Mouse (Mus musculus): ENCODE results near the gene Snap25. TPM values are rescaled to one million over a fixed set of nuclear protein-coding genes. Genes with fewer than 3 reads are reported as not detected.
A peak's percentile ranks its signal among the peaks of the same experiment; 100 is the strongest.

The Snap25 gene
- total and polyA plus RNA-seq, 3 experiments: 0.64 to 0.98 TPM; not detected in 1

- no peaks in the 10 kb centered on the region for H3K36me3 ChIP-seq (ENCODE audit: control insufficient read depth, insufficient read depth, low read length)
- no peak overlapping the region for H3K4me3 ChIP-seq
- no peak for DNase-seq
- 73% methylated on average over 2 of the region's 2 CpGs for WGBS
- no peaks in the 10 kb centered on the region for H3K4me1 ChIP-seq (ENCODE audit: control insufficient read depth, insufficient read depth, low read length)
- intact Hi-C loops (cut with DNase I): no loop called here
- no peak overlapping the region for H3K27ac ChIP-seq
- no peak overlapping the region for H3K9ac ChIP-seq (ENCODE audit: low read depth, low read length)
- no peaks in the 10 kb centered on the region for H3K79me2 ChIP-seq (replicated peaks; ENCODE audit: control insufficient read depth, insufficient read depth, low read length)
- no peaks in the 10 kb centered on the region for H3K27me3 ChIP-seq (ENCODE audit: control insufficient read depth, insufficient read depth, low read length)
- TF ChIP-seq POLR2A (IDR thresholded peaks at IDR 0.05; ENCODE audit: insufficient read depth, low read depth, low read length): no peak
- TF ChIP-seq EP300 (IDR thresholded peaks at IDR 0.05; ENCODE audit: insufficient read depth, low read depth, low read length): no peak
- no peak for TF ChIP-seq CTCF (IDR thresholded peaks at IDR 0.05)
Observed at GRCm38 (mm10) chr2:136744683-136745326, 31.6 kb downstream of the Snap25 start.

- 65% methylated on average over 7 of the region's 7 CpGs for WGBS
- no peaks in the 10 kb centered on the region for H3K36me3 ChIP-seq (ENCODE audit: control insufficient read depth, insufficient read depth, low read length)
- no peaks in the 10 kb centered on the region for H3K27me3 ChIP-seq (ENCODE audit: control insufficient read depth, insufficient read depth, low read length)
- no peak overlapping the region for H3K27ac ChIP-seq
- no peak for TF ChIP-seq POLR2A (IDR thresholded peaks at IDR 0.05; ENCODE audit: insufficient read depth, low read depth, low read length)
- TF ChIP-seq CTCF (IDR thresholded peaks at IDR 0.05): no peak
- no peak for TF ChIP-seq EP300 (IDR thresholded peaks at IDR 0.05; ENCODE audit: insufficient read depth, low read depth, low read length)
- intact Hi-C loops (cut with DNase I): no loop called here
- no peaks in the 10 kb centered on the region for H3K79me2 ChIP-seq (replicated peaks; ENCODE audit: control insufficient read depth, insufficient read depth, low read length)
- no peaks in the 10 kb centered on the region for H3K4me1 ChIP-seq (ENCODE audit: control insufficient read depth, insufficient read depth, low read length)
- no peak for DNase-seq
- no peak overlapping the region for H3K4me3 ChIP-seq
- H3K9ac ChIP-seq (ENCODE audit: low read depth, low read length): no peak overlapping the region
Observed at GRCm38 (mm10) chr2:136745327-136745994, 32.2 kb downstream of the Snap25 start.

- Histone ChIP-seq H3K4me3 (no peak overlapping the region), H3K4me1 (ENCODE audit: control insufficient read depth, insufficient read depth, low read length) (no peaks in the 10 kb centered on the region), H3K27me3 (ENCODE audit: control insufficient read depth, insufficient read depth, low read length) (no peaks in the 10 kb centered on the region), H3K27ac (no peak overlapping the region), H3K9ac (ENCODE audit: low read depth, low read length) (no peak overlapping the region), H3K36me3 (ENCODE audit: control insufficient read depth, insufficient read depth, low read length) (no peaks in the 10 kb centered on the region), H3K79me2 (replicated peaks; ENCODE audit: control insufficient read depth, insufficient read depth, low read length) (no peaks in the 10 kb centered on the region)
- peak in 1 of 2 experiments; percentile 5 for DNase-seq
- 25% methylated on average over 3 of the region's 3 CpGs for WGBS
- no peak for TF ChIP-seq EP300 (IDR thresholded peaks at IDR 0.05; ENCODE audit: insufficient read depth, low read depth, low read length)
- no peak for TF ChIP-seq CTCF (IDR thresholded peaks at IDR 0.05)
- no peak for TF ChIP-seq POLR2A (IDR thresholded peaks at IDR 0.05; ENCODE audit: insufficient read depth, low read depth, low read length)
- intact Hi-C loops (cut with DNase I): no loop called here
Observed at GRCm38 (mm10) chr2:136753682-136754081, 40.4 kb downstream of the Snap25 start.

DNA sequence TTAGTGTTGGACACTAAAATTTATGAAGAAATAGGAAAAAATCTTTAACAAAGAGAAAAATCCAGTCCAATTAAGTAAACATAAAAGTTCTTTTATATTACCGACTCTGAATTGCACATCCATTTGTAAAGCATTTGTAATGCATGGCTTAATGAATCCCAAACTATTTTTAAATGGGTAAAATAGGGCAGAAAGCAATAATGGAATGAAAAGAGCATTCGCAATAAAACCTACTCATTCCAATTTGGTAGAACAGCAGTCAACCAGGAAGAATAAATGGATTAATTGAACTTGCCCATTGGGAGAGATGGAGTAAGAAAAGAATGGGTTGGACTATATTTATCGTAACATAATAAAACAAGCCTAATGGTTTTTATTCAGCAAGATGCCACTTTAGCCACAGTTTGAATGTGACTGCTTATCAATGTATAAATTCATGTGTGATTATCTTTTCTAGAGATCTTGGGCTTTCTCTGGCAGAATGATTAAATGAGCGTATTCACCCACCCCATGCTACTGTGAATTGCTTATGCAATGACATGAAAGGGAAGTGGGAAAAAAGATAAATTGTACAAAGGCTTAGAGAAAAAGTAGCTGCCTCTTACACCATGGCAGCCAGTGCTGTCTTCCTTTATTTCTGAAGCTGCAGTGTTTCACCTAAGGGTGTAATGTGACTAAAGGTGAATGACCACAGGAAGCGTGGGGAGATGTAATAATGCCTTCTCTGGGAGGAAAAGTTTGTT is 45.7 kb downstream of the Snap25 start:
- WGBS: 85% methylated on average over 5 of the region's 5 CpGs
- H3K27me3 ChIP-seq (ENCODE audit: control insufficient read depth, insufficient read depth, low read length): no peaks in the 10 kb centered on the region
- no peak overlapping the region for H3K4me3 ChIP-seq
- H3K9ac ChIP-seq (ENCODE audit: low read depth, low read length): no peak overlapping the region
- H3K36me3 ChIP-seq (ENCODE audit: control insufficient read depth, insufficient read depth, low read length): no peaks in the 10 kb centered on the region
- no peak overlapping the region for H3K27ac ChIP-seq
- intact Hi-C loops (cut with DNase I): no loop called here
- no peaks in the 10 kb centered on the region for H3K79me2 ChIP-seq (replicated peaks; ENCODE audit: control insufficient read depth, insufficient read depth, low read length)
- TF ChIP-seq EP300 (IDR thresholded peaks at IDR 0.05; ENCODE audit: insufficient read depth, low read depth, low read length) (no peak), CTCF (IDR thresholded peaks at IDR 0.05) (no peak), POLR2A (IDR thresholded peaks at IDR 0.05; ENCODE audit: insufficient read depth, low read depth, low read length) (no peak)
- H3K4me1 ChIP-seq (ENCODE audit: control insufficient read depth, insufficient read depth, low read length): no peaks in the 10 kb centered on the region
- DNase-seq: no peak

DNA sequence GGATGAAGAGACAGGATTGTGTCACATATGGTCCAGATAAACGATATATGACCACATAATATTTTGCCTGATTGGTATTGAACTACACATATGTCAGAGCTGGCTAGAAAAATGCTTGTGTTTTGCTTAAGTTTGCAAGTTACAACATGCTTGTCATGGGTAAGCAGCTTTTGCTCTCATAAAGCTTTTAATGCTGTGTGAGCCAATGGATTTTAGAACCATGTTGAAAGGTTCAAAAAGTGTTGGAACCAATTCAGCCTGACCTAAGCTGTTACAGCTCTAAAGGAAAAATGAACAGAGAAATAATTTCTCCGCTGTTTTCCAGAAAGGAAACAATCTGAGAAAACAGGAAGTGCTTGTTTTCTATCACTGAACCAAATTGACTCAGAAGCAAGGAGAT is 64.9 kb downstream of the Snap25 start:
- Histone ChIP-seq H3K36me3 (ENCODE audit: control insufficient read depth, insufficient read depth, low read length) (no peaks in the 10 kb centered on the region), H3K9ac (ENCODE audit: low read depth, low read length) (no peak overlapping the region), H3K4me1 (ENCODE audit: control insufficient read depth, insufficient read depth, low read length) (no peaks in the 10 kb centered on the region), H3K79me2 (replicated peaks; ENCODE audit: control insufficient read depth, insufficient read depth, low read length) (no peaks in the 10 kb centered on the region), H3K27me3 (ENCODE audit: control insufficient read depth, insufficient read depth, low read length) (no peaks in the 10 kb centered on the region), H3K4me3 (no peak overlapping the region), H3K27ac (no peak overlapping the region)
- TF ChIP-seq EP300 (IDR thresholded peaks at IDR 0.05; ENCODE audit: insufficient read depth, low read depth, low read length) (no peak), POLR2A (IDR thresholded peaks at IDR 0.05; ENCODE audit: insufficient read depth, low read depth, low read length) (no peak), CTCF (IDR thresholded peaks at IDR 0.05) (no peak)
- WGBS: 48% methylated on average over 2 of the region's 2 CpGs
- DNase-seq: no peak
- intact Hi-C loops (cut with DNase I): no loop called here
